In genomic region chr6:127108368-127109060, GRCm38 (mm10) we compare ENCODE assay signal across 9 mouse cellular contexts. TPM values are rescaled to one million over a fixed set of nuclear protein-coding genes. Genes with fewer than 3 reads are reported as not detected.
DNase-seq lines count a peak whose midpoint lies in the region; ATAC-seq and TF ChIP-seq lines count a peak whose summit lies in the region.
"Had no signal": no experiment of that assay in that cellular context is flagged by ENCODE, and none has a peak within 500 bp of the region (broad histone marks: within the 10 kb centered on the region; RNA-seq: fewer than 3 reads in every experiment).

No protein-coding gene starts in this region.

- WGBS in heart, adult 2 months = 10% methylated on average over 20 of the region's 20 CpGs
- 27% methylated on average over 20 of the region's 20 CpGs for WGBS in liver, postnatal 0 days (ENCODE audit: insufficient replicate concordance)

- intact Hi-C loops in heart, adult 2 months (cut with DNase I) = loop anchor here (5.0 kb wide), 1 partner anchor 151 kb away; no protein-coding TSS in a partner anchor

- no peak for TF ChIP-seq CTCF in heart, adult 2 months (IDR thresholded peaks at IDR 0.05)
- TF ChIP-seq CTCF in C2C12 (IDR thresholded peaks at IDR 0.05; ENCODE audit: control insufficient read depth, insufficient read depth, insufficient read length) = no peak
- TF ChIP-seq CTCF in liver, postnatal 0 days (IDR thresholded peaks at IDR 0.05; ENCODE audit: low read depth) = no peak

- peak overlapping the region; percentile 78 for H3ac ChIP-seq in C2C12 (ENCODE audit: control insufficient read depth, insufficient read length, low read depth)

- 0 out of 2 replicates have a peak, but pooled peaks have one; percentile 20 for ATAC-seq in granulocyte monocyte progenitor cell, adult 5-6 weeks (replicated peaks; ENCODE audit: poor library complexity, severe bottlenecking)
- no peak for ATAC-seq in liver, postnatal 0 days

- H3K9me3 ChIP-seq in liver, postnatal 0 days (ENCODE audit: low read length) = no peaks in the 10 kb centered on the region

- H3K27me3 ChIP-seq in heart, adult 2 months (ENCODE audit: control insufficient read depth, insufficient read depth, low read length) = no peaks in the 10 kb centered on the region
- H3K27me3 ChIP-seq in C2C12 (ENCODE audit: control insufficient read depth, insufficient read depth, insufficient read length) = no peaks in the 10 kb centered on the region
- H3K27me3 ChIP-seq in liver, postnatal 0 days (ENCODE audit: insufficient read depth, low read length) = no peaks in the 10 kb centered on the region

- H3K4me3 ChIP-seq in heart, adult 2 months = peak overlapping the region; percentile 59
- peak overlapping the region; percentile 53 for H3K4me3 ChIP-seq in C2C12 (ENCODE audit: insufficient read depth, poor library complexity, severe bottlenecking)
- peak overlapping the region; percentile 59 for H3K4me3 ChIP-seq in liver, postnatal 0 days (ENCODE audit: low read depth, low read length)

- no peak for TF ChIP-seq POLR2A in heart, adult 2 months (IDR thresholded peaks at IDR 0.05; ENCODE audit: insufficient read depth, low read depth, low read length)

- no peak for DNase-seq in heart, adult 2 months
- DNase-seq in heart, postnatal 4 days = no peak
- no peak for DNase-seq in liver, postnatal 0 days
- DNase-seq in adrenal gland, adult 18-20 months (ENCODE audit: low spot score in 2 of 2) = no peak
- no peak for DNase-seq in right cerebral cortex, postnatal 14 days
- no peak for DNase-seq in gastrocnemius, postnatal 10 days

- H3K27ac ChIP-seq in heart, adult 2 months = peak overlapping the region; percentile 83
- no peak overlapping the region for H3K27ac ChIP-seq in liver, postnatal 0 days (ENCODE audit: low read depth)

- H3K4me2 ChIP-seq in liver, postnatal 0 days (ENCODE audit: low read depth, low read length) = peak overlapping the region; percentile 77

- H3K79me3 ChIP-seq in C2C12 (ENCODE audit: low read depth) = peaks cover 11% of the 10 kb centered on the region

- peak overlapping the region; percentile 71 for H3K9ac ChIP-seq in heart, adult 2 months (ENCODE audit: low read depth, low read length)
- H3K9ac ChIP-seq in liver, postnatal 0 days (replicated peaks) = peak overlapping the region; percentile 58

- peaks cover 5% of the 10 kb centered on the region; the same call in 1 of the 2 replicates for H3K36me3 ChIP-seq in heart, adult 2 months (ENCODE audit: control insufficient read depth, insufficient read depth, low read length)
- H3K36me3 ChIP-seq in C2C12 (ENCODE audit: control insufficient read depth, insufficient read depth) = no peaks in the 10 kb centered on the region
- H3K36me3 ChIP-seq in liver, postnatal 0 days (replicated peaks; ENCODE audit: insufficient read depth, low read length) = no peaks in the 10 kb centered on the region

- no peak for TF ChIP-seq EP300 in heart, adult 2 months (IDR thresholded peaks at IDR 0.05; ENCODE audit: insufficient read depth, low read depth, low read length)
- TF ChIP-seq EP300 in liver, postnatal 0 days (IDR thresholded peaks at IDR 0.05; ENCODE audit: low read depth) = no peak

- peaks cover 3% of the 10 kb centered on the region; the same call in 1 of the 2 replicates for H3K4me1 ChIP-seq in heart, adult 2 months (ENCODE audit: control insufficient read depth, insufficient read depth, low read length)
- H3K4me1 ChIP-seq in liver, postnatal 0 days (ENCODE audit: insufficient read depth) = peaks cover 6% of the 10 kb centered on the region; the same call in 1 of the 2 replicates

- H3K79me2 ChIP-seq in heart, adult 2 months (replicated peaks; ENCODE audit: control insufficient read depth, insufficient read depth, low read length) = no peaks in the 10 kb centered on the region
- peaks cover 52% of the 10 kb centered on the region for H3K79me2 ChIP-seq in C2C12 (ENCODE audit: control insufficient read depth, insufficient read depth)

TF ChIP-seq in C2C12, 6 proteins besides CTCF, POLR2A, EP300 and RAD21:
- TF ChIP-seq USF1 (IDR thresholded peaks at IDR 0.05; ENCODE audit: low read depth) (no peak), MYOG (IDR thresholded peaks at IDR 0.05; ENCODE audit: control insufficient read depth, extremely low read depth, insufficient read length) (no peak), CEBPB (IDR thresholded peaks at IDR 0.05; ENCODE audit: low read depth) (no peak), MAX (IDR thresholded peaks at IDR 0.05) (no peak), FOSL1 (IDR thresholded peaks at IDR 0.05; ENCODE audit: insufficient read depth, low read length, poor library complexity, severe bottlenecking) (no peak), MYOD1 (IDR thresholded peaks at IDR 0.05; ENCODE audit: control insufficient read depth, insufficient read length, low read depth) (no peak)

RNA-seq across cellular contexts. Expression of gene Tigar, which starts 0.8 kb away (rescaled TPM):
- 10 to 100 TPM; 50.0 to 59.7 TPM for total RNA-seq in heart, adult 2 months (2021)
- 18.0 and 29.0 TPM in 2 replicates for polyA plus RNA-seq in heart, adult 2 months (2012; rRNA removed)
- 10 to 100 TPM; 29.4 to 32.9 TPM for total RNA-seq in heart, postnatal 4 days (2021)
- polyA plus RNA-seq in C2C12 (2012; fragmentation: generic; extraction: Trizol) = 8.1 TPM
- total RNA-seq in granulocyte monocyte progenitor cell, adult 5-6 weeks (2014; fragmentation: Nextera tagmentation) = 10.7 and 11.6 TPM in 2 replicates
- total RNA-seq in granulocyte monocyte progenitor cell, adult 5-6 weeks (2017) = 12.8 and 18.5 TPM in 2 replicates
- polyA plus RNA-seq in liver, postnatal 0 days (2015; fragmentation: Nextera tagmentation; extraction: Ambion mirVana) = 0.88 and 1.2 TPM in 2 replicates
- 10 to 100 TPM; 16.5 to 21.9 TPM for total RNA-seq in adrenal gland, adult 18-20 months (2021)
- total RNA-seq in gastrocnemius, postnatal 10 days (2021) = 1 to 10 TPM; 8.3 to 8.9 TPM

RNA-seq across cellular contexts. Expression of gene Fgf23, which starts 35.8 kb away (rescaled TPM):
- total RNA-seq in heart, adult 2 months (2021) = not detected
- not detected in 2 replicates for polyA plus RNA-seq in heart, adult 2 months (2012; rRNA removed)
- total RNA-seq in heart, postnatal 4 days (2021) = under 1 TPM in 1 of 2 experiments, not detected in 1; 0.14 TPM
- not detected for polyA plus RNA-seq in C2C12 (2012; fragmentation: generic; extraction: Trizol)
- not detected in 2 replicates for total RNA-seq in granulocyte monocyte progenitor cell, adult 5-6 weeks (2014; fragmentation: Nextera tagmentation)
- not detected in 2 replicates for total RNA-seq in granulocyte monocyte progenitor cell, adult 5-6 weeks (2017)
- polyA plus RNA-seq in liver, postnatal 0 days (2015; fragmentation: Nextera tagmentation; extraction: Ambion mirVana) = not detected in 2 replicates
- not detected for total RNA-seq in adrenal gland, adult 18-20 months (2021)
- under 1 TPM in 1 of 2 experiments, not detected in 1; 0.14 TPM for total RNA-seq in gastrocnemius, postnatal 10 days (2021)
- polyA plus RNA-seq: gonadal fat pad, adult 2 months had no signal

RNA-seq across cellular contexts. Expression of gene Ccnd2, which starts 43.5 kb away (rescaled TPM):
- 100 to 1,000 TPM; 132 to 139 TPM for total RNA-seq in heart, adult 2 months (2021)
- 46.2 and 53.4 TPM in 2 replicates for polyA plus RNA-seq in heart, adult 2 months (2012; rRNA removed)
- 100 to 1,000 TPM; 282 to 291 TPM for total RNA-seq in heart, postnatal 4 days (2021)
- 2.8 TPM for polyA plus RNA-seq in C2C12 (2012; fragmentation: generic; extraction: Trizol)
- total RNA-seq in granulocyte monocyte progenitor cell, adult 5-6 weeks (2014; fragmentation: Nextera tagmentation) = 125 and 390 TPM in 2 replicates
- total RNA-seq in granulocyte monocyte progenitor cell, adult 5-6 weeks (2017) = 51.6 and 54.8 TPM in 2 replicates
- polyA plus RNA-seq in liver, postnatal 0 days (2015; fragmentation: Nextera tagmentation; extraction: Ambion mirVana) = 35.7 and 38.4 TPM in 2 replicates
- 100 to 1,000 TPM; 471 to 478 TPM for total RNA-seq in adrenal gland, adult 18-20 months (2021)
- 10 to 100 TPM; 33.2 to 52.1 TPM for total RNA-seq in gastrocnemius, postnatal 10 days (2021)
